Mouse (Mus musculus): Measurements from ENCODE around the gene Rbm12. TPM values are rescaled to one million over a fixed set of nuclear protein-coding genes. Genes with fewer than 3 reads are reported as not detected.

Rbm12 gene
- total and polyA plus RNA-seq, 2 experiments from 2014 or later: 19.8 to 29.2 TPM

- Histone ChIP-seq H3K36me3 (ENCODE audit: insufficient read depth, low read length) (no peaks in the 10 kb centered on the region), H3K9me3 (ENCODE audit: low read length) (no peaks in the 10 kb centered on the region), H3K4me3 (ENCODE audit: low read depth, low read length) (no peak within 1 kb of the TSS), H3K9ac (replicated peaks; ENCODE audit: low read length, poor library complexity, severe bottlenecking) (no peak within 1 kb of the TSS), H3K27ac (ENCODE audit: low read depth, low read length) (no peak within 1 kb of the TSS), H3K4me1 (ENCODE audit: insufficient read depth, low read length) (no peaks in the 10 kb centered on the region), H3K4me2 (ENCODE audit: low read depth, low read length, poor library complexity, severe bottlenecking) (no peak within 1 kb of the TSS), H3K27me3 (ENCODE audit: insufficient read depth, low read length) (no peaks in the 10 kb centered on the region)
- DNase-seq (ENCODE audit: low spot score) (no peak), ATAC-seq (ENCODE audit: low FRiP score) (no peak)
- no peak for TF ChIP-seq CTCF (IDR thresholded peaks at IDR 0.05)
- 85% methylated on average over 9 of the region's 9 CpGs for whole genome bisulfite sequencing
These were observed 59.0 kb downstream of the Rbm12 start, which contains the start of gene Fer1l4 for GRCm38 (mm10) chr2:156052816-156053215. Fer1l4 (minus strand) TSS chr2:156052947.

GRCm38 (mm10) chr2:156047929-156048328 lies 63.8 kb downstream of the Rbm12 start:
- TF ChIP-seq CTCF (IDR thresholded peaks at IDR 0.05): no peak
- no peak for DNase-seq (ENCODE audit: low spot score)
- no peaks in the 10 kb centered on the region for H3K9me3 ChIP-seq (ENCODE audit: low read length)
- H3K36me3 ChIP-seq (ENCODE audit: insufficient read depth, low read length): no peaks in the 10 kb centered on the region
- H3K27ac ChIP-seq (ENCODE audit: low read depth, low read length): no peak overlapping the region
- H3K9ac ChIP-seq (replicated peaks; ENCODE audit: low read length, poor library complexity, severe bottlenecking): no peak overlapping the region
- no peaks in the 10 kb centered on the region for H3K27me3 ChIP-seq (ENCODE audit: insufficient read depth, low read length)
- 11% methylated on average over 19 of the region's 19 CpGs for WGBS
- no peak for ATAC-seq (ENCODE audit: low FRiP score)
- no peak overlapping the region for H3K4me3 ChIP-seq (ENCODE audit: low read depth, low read length)
- no peaks in the 10 kb centered on the region for H3K4me1 ChIP-seq (ENCODE audit: insufficient read depth, low read length)
- H3K4me2 ChIP-seq (ENCODE audit: low read depth, low read length, poor library complexity, severe bottlenecking): no peak overlapping the region

DNA sequence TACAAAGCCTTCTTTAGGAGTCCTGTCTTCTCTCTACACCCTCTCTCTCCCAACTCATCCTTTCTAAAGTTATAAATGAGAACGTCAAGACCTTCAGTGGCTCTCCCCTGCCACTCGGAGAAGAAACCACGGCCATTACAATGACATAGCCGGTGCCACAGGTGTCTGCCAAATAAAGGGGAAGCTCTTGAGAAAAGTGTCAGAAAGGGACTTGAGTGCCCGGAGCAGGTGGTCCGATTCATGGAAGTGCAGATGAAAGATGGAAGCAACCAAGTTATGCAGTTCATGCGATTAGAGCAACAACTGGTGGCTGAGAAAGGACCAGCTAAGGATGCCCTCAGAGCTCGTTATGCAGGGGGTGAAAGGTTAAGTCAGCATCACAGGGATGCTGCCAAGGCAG lies 68.9 kb downstream of the Rbm12 start:
- no peak overlapping the region for H3K27ac ChIP-seq (ENCODE audit: low read depth, low read length)
- no peak for ATAC-seq (ENCODE audit: low FRiP score)
- H3K9ac ChIP-seq (replicated peaks; ENCODE audit: low read length, poor library complexity, severe bottlenecking): no peak overlapping the region
- H3K4me1 ChIP-seq (ENCODE audit: insufficient read depth, low read length): no peaks in the 10 kb centered on the region
- H3K9me3 ChIP-seq (ENCODE audit: low read length): no peaks in the 10 kb centered on the region
- DNase-seq (ENCODE audit: low spot score): no peak
- H3K4me3 ChIP-seq (ENCODE audit: low read depth, low read length): no peak overlapping the region
- H3K36me3 ChIP-seq (ENCODE audit: insufficient read depth, low read length): no peaks in the 10 kb centered on the region
- no peaks in the 10 kb centered on the region for H3K27me3 ChIP-seq (ENCODE audit: insufficient read depth, low read length)
- no peak overlapping the region for H3K4me2 ChIP-seq (ENCODE audit: low read depth, low read length, poor library complexity, severe bottlenecking)
- WGBS: 84% methylated on average over 8 of the region's 8 CpGs
- no peak for TF ChIP-seq CTCF (IDR thresholded peaks at IDR 0.05)

Other genes with a start within 250 kb of the Rbm12 start
- 44.6 and 48.2 TPM in 2 replicates for gene Uqcc1, start 181.7 kb downstream of the Rbm12 start, total RNA-seq (2014; rRNA removed)
- 55.0 and 58.9 TPM in 2 replicates for gene Uqcc1, start 181.7 kb downstream of the Rbm12 start, polyA plus RNA-seq (2015; fragmentation: Nextera tagmentation; extraction: Ambion mirVana)
- not detected in 2 replicates for gene Gm15557, start 171.2 kb downstream of the Rbm12 start, total RNA-seq (2014; rRNA removed)
- gene Gm15557, start 171.2 kb downstream of the Rbm12 start, polyA plus RNA-seq (2015; fragmentation: Nextera tagmentation; extraction: Ambion mirVana): not detected in 2 replicates
- 1.5 and 2.0 TPM in 2 replicates for gene Gdf5, start 166.6 kb downstream of the Rbm12 start, total RNA-seq (2014; rRNA removed)
- 0.69 and 1.2 TPM in 2 replicates for gene Gdf5, start 166.6 kb downstream of the Rbm12 start, polyA plus RNA-seq (2015; fragmentation: Nextera tagmentation; extraction: Ambion mirVana)
- gene Cep250, start 155.5 kb downstream of the Rbm12 start, total RNA-seq (2014; rRNA removed): 14.1 and 19.2 TPM in 2 replicates
- gene Cep250, start 155.5 kb downstream of the Rbm12 start, polyA plus RNA-seq (2015; fragmentation: Nextera tagmentation; extraction: Ambion mirVana): 8.7 and 10.1 TPM in 2 replicates
- 0.44 and 1.0 TPM in 2 replicates for gene 6430550D23Rik, start 104.0 kb downstream of the Rbm12 start, total RNA-seq (2014; rRNA removed)
- gene 6430550D23Rik, start 104.0 kb downstream of the Rbm12 start, polyA plus RNA-seq (2015; fragmentation: Nextera tagmentation; extraction: Ambion mirVana): 0.27 and 0.75 TPM in 2 replicates
- gene Ergic3, start 103.9 kb downstream of the Rbm12 start, total RNA-seq (2014; rRNA removed): 280 and 284 TPM in 2 replicates
- 467 and 547 TPM in 2 replicates for gene Ergic3, start 103.9 kb downstream of the Rbm12 start, polyA plus RNA-seq (2015; fragmentation: Nextera tagmentation; extraction: Ambion mirVana)
- 0.19 TPM in 1 of 2 replicates, not detected in the other for gene Fer1l4, start 59.0 kb downstream of the Rbm12 start, total RNA-seq (2014; rRNA removed)
- not detected in 2 replicates for gene Fer1l4, start 59.0 kb downstream of the Rbm12 start, polyA plus RNA-seq (2015; fragmentation: Nextera tagmentation; extraction: Ambion mirVana)
- 8.1 and 15.2 TPM in 2 replicates for gene Spag4, start 46.8 kb downstream of the Rbm12 start, total RNA-seq (2014; rRNA removed)
- 8.1 and 8.4 TPM in 2 replicates for gene Spag4, start 46.8 kb downstream of the Rbm12 start, polyA plus RNA-seq (2015; fragmentation: Nextera tagmentation; extraction: Ambion mirVana)
- gene Cpne1, start within 50 bp of the Rbm12 start, total RNA-seq (2014; rRNA removed): 30.0 and 34.1 TPM in 2 replicates
- gene Cpne1, start within 50 bp of the Rbm12 start, polyA plus RNA-seq (2015; fragmentation: Nextera tagmentation; extraction: Ambion mirVana): 13.7 and 13.8 TPM in 2 replicates
- 54.1 and 56.8 TPM in 2 replicates for gene Gm28036, start 15.1 kb upstream of the Rbm12 start, total RNA-seq (2014; rRNA removed)
- gene Gm28036, start 15.1 kb upstream of the Rbm12 start, polyA plus RNA-seq (2015; fragmentation: Nextera tagmentation; extraction: Ambion mirVana): 10.1 and 10.8 TPM in 2 replicates
- 89.4 and 107 TPM in 2 replicates for gene Romo1, start 32.1 kb upstream of the Rbm12 start, total RNA-seq (2014; rRNA removed)
- 521 and 552 TPM in 2 replicates for gene Romo1, start 32.1 kb upstream of the Rbm12 start, polyA plus RNA-seq (2015; fragmentation: Nextera tagmentation; extraction: Ambion mirVana)
- gene Nfs1, start 32.2 kb upstream of the Rbm12 start, total RNA-seq (2014; rRNA removed): 34.5 and 40.3 TPM in 2 replicates
- gene Nfs1, start 32.2 kb upstream of the Rbm12 start, polyA plus RNA-seq (2015; fragmentation: Nextera tagmentation; extraction: Ambion mirVana): 34.9 and 38.5 TPM in 2 replicates
- 234 and 372 TPM in 2 replicates for gene Rbm39, start 68.3 kb upstream of the Rbm12 start, total RNA-seq (2014; rRNA removed)
- 387 and 466 TPM in 2 replicates for gene Rbm39, start 68.3 kb upstream of the Rbm12 start, polyA plus RNA-seq (2015; fragmentation: Nextera tagmentation; extraction: Ambion mirVana)
- 27.6 and 37.4 TPM in 2 replicates for gene Phf20, start 84.5 kb upstream of the Rbm12 start, total RNA-seq (2014; rRNA removed)
- gene Phf20, start 84.5 kb upstream of the Rbm12 start, polyA plus RNA-seq (2015; fragmentation: Nextera tagmentation; extraction: Ambion mirVana): 108 and 116 TPM in 2 replicates
- 3.2 and 3.3 TPM in 2 replicates for gene Cnbd2, start 200.3 kb upstream of the Rbm12 start, total RNA-seq (2014; rRNA removed)
- gene Cnbd2, start 200.3 kb upstream of the Rbm12 start, polyA plus RNA-seq (2015; fragmentation: Nextera tagmentation; extraction: Ambion mirVana): 8.9 and 10.0 TPM in 2 replicates
- 268 and 307 TPM in 2 replicates for gene Scand1, start 200.7 kb upstream of the Rbm12 start, total RNA-seq (2014; rRNA removed)
- 132 and 145 TPM in 2 replicates for gene Scand1, start 200.7 kb upstream of the Rbm12 start, polyA plus RNA-seq (2015; fragmentation: Nextera tagmentation; extraction: Ambion mirVana)